Mouse (Mus musculus) urinary bladder, postnatal 36 days (tissue): Measurements from ENCODE around the gene Gan.

ENCODE experiments used
- DNase-seq, 2 experiments: peaks; one replicate each; pipeline ENCODE4 v3.0.0; 2022; ENCODE audit warnings: low spot score in 2 of 2, mixed read lengths in 1 of 2

Gene Gan

DNA sequence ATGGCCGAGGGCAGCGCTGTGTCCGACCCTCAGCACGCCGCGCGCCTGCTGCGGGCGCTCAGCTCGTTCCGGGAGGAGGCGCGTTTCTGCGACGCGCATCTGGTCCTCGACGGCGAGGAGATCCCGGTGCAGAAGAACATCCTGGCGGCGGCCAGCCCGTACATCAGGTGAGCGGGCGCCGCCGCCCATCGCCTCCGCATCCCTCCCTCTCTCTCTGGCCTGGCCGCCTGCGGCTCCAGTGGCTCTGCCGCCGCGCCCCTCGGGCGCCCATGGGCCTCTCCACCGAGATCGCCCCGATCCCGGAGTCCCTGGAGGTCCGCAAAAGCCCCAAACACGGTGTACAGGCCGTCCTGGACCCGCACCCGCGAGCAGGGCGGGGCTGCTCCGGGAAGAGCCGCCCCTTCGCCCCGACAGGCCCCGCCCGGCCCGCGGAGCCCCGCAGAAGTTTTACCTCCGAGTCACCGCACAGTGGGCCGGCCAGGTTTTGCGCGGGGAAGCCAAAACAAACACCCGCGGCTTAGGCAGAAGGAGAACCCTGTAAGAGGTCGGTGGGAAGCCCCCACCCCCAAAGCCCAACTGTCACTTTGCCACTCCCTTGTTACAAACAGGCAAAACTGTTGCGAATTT, at the start of gene Gan:
Gene Gan, plus strand, starts transcription at position 1 of the 627 bp plus-strand sequence.
- DNase-seq = peak; percentile 21 to 39

GRCm38 (mm10) chr8:117109018-117109711, 48.8 kb upstream of the Gan start:
- no peak for DNase-seq

DNA sequence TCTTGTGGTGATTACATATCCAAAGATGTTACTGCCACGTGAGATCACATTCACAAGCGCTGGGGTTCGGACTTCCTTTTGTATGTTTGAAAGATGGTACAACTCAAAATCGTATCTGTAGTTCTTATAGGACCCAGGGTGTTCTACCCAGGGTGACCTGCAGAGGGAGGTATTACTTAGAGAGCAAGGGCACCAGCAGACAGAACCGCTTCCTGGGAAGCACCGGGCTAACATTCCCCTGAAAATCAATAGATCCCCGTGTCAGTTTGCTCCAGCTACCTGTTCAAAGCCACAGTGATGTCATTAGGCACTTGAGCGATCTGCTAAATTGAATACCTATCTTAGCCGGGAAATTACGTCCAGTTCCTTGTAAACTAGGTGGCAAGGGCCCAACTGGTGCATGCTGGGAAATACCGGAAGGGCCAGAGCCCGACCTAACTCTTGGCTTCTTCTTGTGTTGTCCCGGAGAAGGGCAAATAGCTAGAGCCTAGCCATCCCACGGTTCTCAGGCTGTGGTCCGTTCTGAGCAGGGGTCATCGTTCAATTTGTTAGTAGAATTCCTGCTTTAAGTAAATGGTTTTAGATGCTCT, 48.0 kb upstream of the Gan start:
- DNase-seq = peak; percentile 65 to 71

DNA sequence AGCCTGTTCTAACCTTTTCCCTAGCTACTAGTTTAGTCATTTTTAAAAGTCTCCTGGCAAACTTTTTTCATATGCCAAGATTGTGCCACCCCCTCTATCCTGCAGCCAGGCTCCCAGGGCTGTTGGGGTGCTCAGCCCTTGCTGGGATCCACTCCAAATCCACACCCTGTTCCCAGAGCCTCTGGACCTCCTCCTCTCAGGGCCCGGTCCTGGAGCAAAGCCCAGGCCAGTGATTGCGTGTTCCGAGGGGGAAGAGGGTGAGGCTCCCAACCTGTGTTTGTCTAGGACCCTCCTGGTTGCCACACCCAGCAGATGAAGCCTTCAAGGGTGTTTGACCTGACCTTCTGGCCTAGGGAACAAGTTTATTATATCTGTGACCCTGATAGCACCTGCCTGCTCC, 46.3 kb upstream of the Gan start:
- DNase-seq = peak in 1 of 2 experiments; percentile 23

DNA sequence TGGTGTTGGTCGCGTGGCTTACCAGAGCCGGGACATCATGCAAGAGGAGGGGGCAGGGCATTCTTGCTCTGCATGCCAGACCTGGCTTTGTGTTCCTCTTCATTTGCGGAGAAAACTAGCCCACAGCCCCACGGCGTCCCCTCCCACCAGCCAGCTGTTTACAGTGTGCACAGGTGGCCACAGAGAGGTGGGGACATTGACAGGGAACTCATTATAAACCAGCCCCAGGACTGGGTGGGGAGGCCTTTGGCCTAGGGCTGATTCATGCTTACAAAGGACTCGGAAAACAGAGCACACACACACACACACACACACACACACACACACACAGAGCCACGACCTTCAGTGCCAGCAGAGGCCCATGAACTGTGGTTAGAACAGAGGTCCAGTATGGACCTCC, 45.7 kb upstream of the Gan start:
- DNase-seq = peak; percentile 56 to 58

- no peak for DNase-seq
These were observed 42.8 kb upstream of the Gan start for GRCm38 (mm10) chr8:117115094-117115493.

DNA sequence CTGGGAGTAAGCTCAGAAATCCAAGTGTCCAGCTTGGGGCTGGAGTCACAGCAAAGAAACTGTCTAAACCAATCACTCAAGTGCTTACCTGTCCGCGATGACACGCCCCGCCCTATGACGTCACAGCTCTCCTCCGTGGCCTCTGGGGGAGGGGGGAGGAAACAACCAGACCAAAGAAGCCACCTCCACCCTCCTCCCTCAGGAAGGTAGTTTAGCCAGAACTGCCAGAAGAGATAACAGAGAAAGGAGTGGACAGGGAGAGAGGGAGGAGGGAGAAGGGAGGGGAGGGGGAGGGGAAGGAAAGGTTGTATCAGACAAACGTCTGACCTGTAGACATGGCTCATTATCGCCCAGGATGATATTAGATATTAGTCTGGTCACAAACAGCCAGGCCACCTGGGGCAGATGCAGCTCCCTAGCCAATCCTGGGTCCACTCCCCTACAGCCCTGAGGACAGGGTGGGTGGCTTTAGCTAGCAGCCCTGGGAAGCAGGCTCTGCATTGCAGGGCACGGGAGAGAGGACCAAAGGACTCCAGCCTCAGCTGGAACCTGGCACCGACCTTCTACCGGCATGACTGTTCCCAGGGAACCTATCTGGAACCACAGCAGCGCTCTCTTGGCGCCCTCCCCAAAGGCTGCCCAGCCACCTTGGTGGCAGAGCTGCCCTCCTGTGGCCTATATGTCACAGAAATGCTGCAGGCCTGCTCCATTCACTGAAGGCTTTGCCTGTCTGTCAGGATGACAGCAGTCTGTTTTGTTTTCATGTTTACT, 42.1 kb upstream of the Gan start:
- peak; percentile 71 to 79 for DNase-seq

GRCm38 (mm10) chr8:117116534-117116933, 41.4 kb upstream of the Gan start:
- DNase-seq = no peak

DNA sequence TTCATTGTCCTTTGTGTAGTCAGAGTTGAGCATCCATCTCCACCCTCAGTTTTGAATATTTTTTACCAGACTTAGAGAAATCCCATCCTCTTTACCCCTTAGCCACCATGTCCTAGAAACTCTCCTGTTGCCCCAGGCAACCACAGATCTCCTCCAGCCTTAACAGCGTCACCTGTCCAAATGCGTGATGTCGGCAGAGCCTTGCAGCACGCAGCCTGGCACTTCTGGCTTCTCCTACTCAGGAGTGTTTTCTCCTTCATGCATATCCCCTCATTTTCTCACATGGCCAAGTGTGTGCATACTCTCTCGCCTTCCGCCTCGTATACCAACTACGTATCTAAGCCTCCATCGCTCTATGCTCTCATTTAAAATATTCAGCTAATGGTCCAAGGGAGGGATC, 39.5 kb upstream of the Gan start:
- no peak for DNase-seq

DNA sequence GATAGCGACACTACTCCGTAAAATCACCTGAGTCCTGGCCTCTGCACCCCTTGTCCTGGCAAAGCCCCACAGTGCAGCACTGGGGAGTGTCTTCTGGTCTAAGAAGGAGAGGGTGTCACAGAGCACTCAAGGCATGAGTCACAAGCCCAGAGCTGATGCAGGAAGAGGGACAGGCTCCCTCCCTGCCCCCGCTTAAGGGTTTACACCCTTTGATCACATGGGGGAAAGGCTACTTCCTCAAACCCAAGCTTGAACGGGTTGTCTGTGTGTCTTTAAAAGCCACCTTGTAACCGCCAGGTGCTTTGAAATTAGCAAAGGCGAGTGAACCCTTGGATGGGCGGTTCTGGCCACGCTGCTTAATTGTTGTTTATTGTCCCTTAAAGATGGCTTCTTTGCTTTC, 36.7 kb upstream of the Gan start:
- peak; percentile 56 to 58 for DNase-seq

GRCm38 (mm10) chr8:117123850-117124633, 33.9 kb upstream of the Gan start:
- peak; percentile 70 to 78 for DNase-seq

DNA sequence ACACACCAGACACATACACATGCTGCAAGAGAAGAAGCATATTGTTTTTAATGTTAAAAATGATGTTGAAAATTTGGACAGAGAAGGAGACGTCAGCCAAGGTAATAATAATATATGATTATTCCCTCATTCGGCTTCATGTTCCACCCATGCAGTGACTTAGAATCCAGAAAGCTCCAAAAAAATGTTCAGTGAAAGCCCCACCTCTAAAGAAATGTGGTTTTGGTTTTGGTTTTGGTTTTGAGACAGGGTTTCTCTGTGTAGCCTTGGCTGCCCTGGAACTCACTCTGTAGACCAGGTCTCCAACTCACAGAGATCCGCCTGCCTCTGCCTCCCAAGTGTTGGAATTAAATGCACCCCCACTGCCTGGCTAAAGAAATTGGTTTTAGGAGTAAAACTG, 32.1 kb upstream of the Gan start:
- DNase-seq = no peak

DNA sequence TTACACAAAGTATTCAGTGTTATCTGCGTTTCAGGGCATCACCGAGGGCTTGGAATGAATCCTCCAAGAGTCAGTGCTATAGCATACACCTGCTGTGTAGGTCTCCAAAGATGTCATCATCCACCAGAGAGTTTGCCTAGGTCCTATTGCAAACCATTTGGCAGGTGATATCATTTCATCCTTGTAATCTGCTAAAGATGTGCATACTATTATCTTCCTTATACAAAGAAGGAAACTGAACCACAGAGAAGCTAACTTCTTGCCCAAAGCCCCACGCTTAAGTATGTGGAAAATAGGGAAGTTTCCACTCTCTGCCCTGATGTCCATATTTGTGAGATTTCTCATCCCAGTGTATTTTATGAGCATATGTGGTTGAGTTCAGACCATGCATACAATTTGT, 31.5 kb upstream of the Gan start:
- DNase-seq = no peak

- no peak for DNase-seq
These were observed 30.9 kb upstream of the Gan start for GRCm38 (mm10) chr8:117127063-117127462.

GRCm38 (mm10) chr8:117133702-117134101, 24.2 kb upstream of the Gan start:
- no peak for DNase-seq

- DNase-seq = no peak
These were observed 21.6 kb upstream of the Gan start for GRCm38 (mm10) chr8:117136351-117136750.

- DNase-seq = no peak
These were observed 21.2 kb upstream of the Gan start for GRCm38 (mm10) chr8:117136763-117137162.

GRCm38 (mm10) chr8:117137357-117137756, 20.6 kb upstream of the Gan start:
- no peak for DNase-seq

DNA sequence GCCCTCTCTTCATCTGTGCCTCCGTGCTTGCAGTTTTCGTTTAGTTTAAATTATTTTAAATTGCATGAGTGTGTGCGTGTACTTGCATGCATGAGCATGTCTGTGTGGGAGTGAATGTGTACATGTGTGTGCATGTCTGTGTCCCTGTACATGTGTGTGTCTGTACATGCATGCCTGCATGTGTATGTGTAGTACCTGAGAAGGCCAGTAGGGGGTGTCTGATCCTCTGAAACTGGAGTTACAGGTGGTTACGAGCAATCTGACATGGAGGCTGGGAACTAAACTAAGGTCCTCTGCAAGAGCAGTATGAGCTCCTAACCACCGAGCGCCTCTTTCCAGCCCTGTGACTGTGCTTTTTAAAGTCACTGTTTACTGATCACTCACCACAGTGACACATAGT, 9.4 kb upstream of the Gan start:
- no peak for DNase-seq

GRCm38 (mm10) chr8:117156149-117156548, 1.8 kb upstream of the Gan start:
- no peak for DNase-seq
